ENCODE assay signal across 9 mouse cellular contexts in genomic region chr10:91060742-91061141, GRCm38 (mm10). TPM values are rescaled to one million over a fixed set of nuclear protein-coding genes. Genes with fewer than 3 reads are reported as not detected.
DNase-seq lines count a peak whose midpoint lies in the region; ATAC-seq and TF ChIP-seq lines count a peak whose summit lies in the region.
"Had no signal": no experiment of that assay in that cellular context is flagged by ENCODE, and none has a peak within 500 bp of the region (broad histone marks: within the 10 kb centered on the region; RNA-seq: fewer than 3 reads in every experiment).

No protein-coding gene starts in this region.

- DNase-seq in cerebellum, postnatal 4 days (ENCODE audit: low spot score in 2 of 2): no peak
- no peak for DNase-seq in lung, adult 2 months
- no peak for DNase-seq in lung, postnatal 4 days
- peak; percentile 15 for DNase-seq in embryo, embryonic 9.5 days (ENCODE audit: extremely low spot score)
- no peak for DNase-seq in gastrocnemius, postnatal 36 days
- no peak for DNase-seq in cerebellum, adult 11 months

- peak; percentile 78 for ATAC-seq in cerebellum, adult (ENCODE audit: insufficient number of reproducible peaks, low FRiP score, low TSS enrichment)
- peak; percentile 46; the same call in 1 of the 2 replicates for ATAC-seq in neutrophil, adult 5-6 weeks (ENCODE audit: extremely low read depth, insufficient number of reproducible peaks, low FRiP score, poor library complexity, severe bottlenecking)

- TF ChIP-seq POLR2A in lung, adult 2 months (IDR thresholded peaks at IDR 0.05; ENCODE audit: borderline replicate concordance, extremely low read depth, low read depth, low read length): no peak

- 0 out of 2 replicates have a peak, but pooled peaks have one; percentile 8 for TF ChIP-seq CTCF in lung, adult 2 months (IDR thresholded peaks at IDR 0.05; ENCODE audit: insufficient read depth, low read length)

- H3K4me1 ChIP-seq in lung, adult 2 months (ENCODE audit: control insufficient read depth, insufficient read depth, low read length): peaks cover 2% of the 10 kb centered on the region; the same call in 1 of the 2 replicates
- H3K4me1 ChIP-seq: embryonic facial prominence, embryonic 15.5 days had no signal

- intact Hi-C loops in gastrocnemius, postnatal 36 days (cut with DNase I): loop anchor here (5.0 kb wide), 1 partner anchor 77 kb away; no protein-coding TSS in a partner anchor

- WGBS in lung, adult 2 months: 36% methylated on average over 5 of the region's 5 CpGs

- H3K4me3 ChIP-seq in lung, adult 2 months (replicated peaks; ENCODE audit: extremely low read depth, low read depth, low read length): no peak overlapping the region
- H3K4me3 ChIP-seq: embryonic facial prominence, embryonic 15.5 days had no signal

RNA-seq across cellular contexts. Expression of gene Apaf1, which starts 21.8 kb away (rescaled TPM):
- 7.0 and 10.0 TPM in 2 replicates for polyA plus RNA-seq in lung, adult 2 months (2012; rRNA removed)
- total RNA-seq in neutrophil, adult 5-6 weeks (2017): 36.1 and 41.4 TPM in 2 replicates
- 1 to 10 TPM; 1.7 to 2.6 TPM for total RNA-seq in gastrocnemius, postnatal 36 days (2021)

RNA-seq across cellular contexts. Expression of gene Ikbip, which starts 22.0 kb away (rescaled TPM):
- polyA plus RNA-seq in lung, adult 2 months (2012; rRNA removed): 3.5 and 5.7 TPM in 2 replicates
- 7.8 and 7.9 TPM in 2 replicates for total RNA-seq in neutrophil, adult 5-6 weeks (2017)
- 10 to 100 TPM in 1 of 2 experiments, 1 to 10 TPM in 1; 8.4 to 12.1 TPM for total RNA-seq in gastrocnemius, postnatal 36 days (2021)

Comparison
In these comparisons a context has a peak if more than half of its experiments do, and no peak if none do; other contexts are left out.
1. RNA of gene Apaf1, which starts 21.8 kb away (total RNA-seq): 36.1 to 41.4 TPM in neutrophil, adult 5-6 weeks; 1.7 to 2.6 TPM in gastrocnemius, postnatal 36 days; every median in the first group is over 10 times any median in the second.